Mouse (Mus musculus) stomach, postnatal 0 days (tissue): ENCODE data around the gene Snx9.

Experiments used
- CTCF ChIP-seq: IDR thresholded peaks from 2 replicates; pipeline ENCODE4 v1.5.1; 2016; ENCODE audit warnings: antibody characterized with exemption, low read depth, mild to moderate bottlenecking, moderate library complexity
- EP300 ChIP-seq: optimal IDR thresholded peaks from 2 replicates; pipeline ENCODE3; 2016; ENCODE audit warnings: antibody characterized with exemption

GRCm38 (mm10) chr17:5969246-5969645, 128.1 kb downstream of the Snx9 start:
- no peak for TF ChIP-seq EP300
- TF ChIP-seq CTCF: no peak
